Mouse (Mus musculus) heart, adult 10 weeks (tissue): Measurements from ENCODE around the gene Gm44579. TPM values are rescaled to one million over a fixed set of nuclear protein-coding genes. Genes with fewer than 3 reads are reported as not detected.

Experiments used
- polyA plus RNA-seq: library from polyadenylated mRNA; stranded (reverse); fragments of 350-450 nt; fragmentation: Illumina TruSeq; extraction: RNeasy Lipid Tissue Mini Kit (QIAGEN cat#74804); gene quantifications from one replicate; pipeline ENCODE4 v1.2.3, GENCODE M21; 2014; ENCODE audit warnings: low read depth, low replicate concordance

Gm44579 gene
- polyA plus RNA-seq, result not detected

DNA sequence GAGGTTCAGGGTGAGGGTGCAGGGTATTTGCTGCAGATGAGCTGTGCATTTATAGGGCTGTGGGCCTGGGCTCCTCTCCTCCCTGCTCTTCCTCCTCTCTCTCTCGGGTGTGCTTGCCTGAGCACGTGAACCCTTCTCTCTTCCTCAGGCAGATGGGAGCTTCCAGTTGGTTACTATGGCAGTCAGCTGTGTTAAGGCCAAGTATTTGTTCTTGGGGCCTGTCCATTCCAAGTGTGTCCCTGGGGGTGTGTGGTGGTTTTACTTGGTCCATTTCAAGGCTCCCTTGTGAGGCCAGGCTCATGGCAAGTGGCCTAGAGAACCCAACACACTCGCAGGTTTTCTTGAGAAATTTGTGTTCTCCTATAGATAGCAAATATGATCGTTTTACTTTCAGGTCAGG, at the start of gene Gm44579, which contains the start of gene Olfr287:
Gene Gm44579 (minus strand): TSS at position 101 of the 400 bp plus-strand sequence.
Gene Olfr287 (minus strand): TSS at position 180 of the 400 bp plus-strand sequence.

DNA sequence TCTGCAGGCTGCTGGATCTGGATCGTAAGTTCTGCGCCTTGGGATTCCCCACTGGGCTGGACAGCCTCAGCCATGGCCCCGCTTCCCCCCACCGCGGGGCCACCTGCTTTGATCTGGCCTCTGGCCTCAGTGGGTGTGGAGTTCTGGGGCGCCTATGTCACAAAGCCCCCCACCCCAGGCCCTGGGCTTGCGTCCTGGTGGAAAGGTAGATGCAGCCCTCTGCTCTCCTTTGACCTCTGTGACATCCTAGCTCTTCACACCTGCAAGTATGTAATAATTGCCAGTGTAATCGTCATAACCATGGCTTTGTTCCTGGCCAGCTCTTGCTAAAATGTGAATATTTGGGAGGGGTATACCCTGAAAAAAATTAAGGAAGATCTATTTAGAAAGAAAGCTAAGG, 36.4 kb upstream of the Gm44579 start, which contains the start of gene H1fnt:
Gene H1fnt (minus strand): TSS at position 101 of the 400 bp plus-strand sequence.

DNA sequence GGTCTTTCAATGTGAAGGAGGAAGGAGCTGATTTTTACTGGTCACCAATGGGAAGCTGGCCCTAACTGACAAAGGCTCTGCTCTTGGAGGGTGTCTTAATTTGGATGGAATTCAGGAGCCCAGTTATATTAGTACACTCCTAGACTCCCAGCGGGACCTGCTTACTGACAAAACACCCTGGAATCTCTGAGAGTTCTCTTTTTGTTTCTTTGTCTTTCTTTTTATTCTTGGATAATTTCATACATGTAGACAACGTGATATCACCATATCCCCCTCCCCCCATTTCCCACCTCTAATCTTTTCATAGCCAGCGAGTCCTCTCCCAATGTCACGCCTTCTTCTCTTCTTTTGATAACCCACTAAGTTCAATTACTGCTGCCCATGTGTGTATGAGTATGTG, 13.6 kb upstream of the Gm44579 start, which contains the start of gene Olfr286:
Gene Olfr286 (minus strand): TSS at position 101 of the 400 bp plus-strand sequence.

DNA sequence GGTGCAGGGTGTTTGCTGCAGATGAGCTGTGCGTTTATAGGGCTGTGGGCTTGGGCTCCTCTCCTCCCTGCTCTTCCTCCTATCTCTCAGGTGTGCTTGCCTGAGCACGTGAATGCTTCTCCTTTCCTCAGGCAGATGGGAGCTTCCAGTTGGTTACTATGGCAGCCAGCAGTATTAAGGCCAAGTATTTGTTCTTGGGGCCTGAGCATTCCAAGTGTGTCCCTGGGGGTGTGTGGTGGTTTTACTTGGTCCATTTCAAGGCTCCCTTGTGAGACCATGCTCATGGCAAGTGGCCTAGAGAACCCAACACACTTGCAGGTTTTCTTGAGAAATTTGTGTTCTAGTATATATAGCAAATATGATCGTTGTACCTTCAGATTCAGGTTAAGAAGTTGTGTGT, 25.3 kb downstream of the Gm44579 start, which contains the start of gene Olfr288:
Gene Olfr288 (minus strand): TSS at position 101 of the 400 bp plus-strand sequence.

DNA sequence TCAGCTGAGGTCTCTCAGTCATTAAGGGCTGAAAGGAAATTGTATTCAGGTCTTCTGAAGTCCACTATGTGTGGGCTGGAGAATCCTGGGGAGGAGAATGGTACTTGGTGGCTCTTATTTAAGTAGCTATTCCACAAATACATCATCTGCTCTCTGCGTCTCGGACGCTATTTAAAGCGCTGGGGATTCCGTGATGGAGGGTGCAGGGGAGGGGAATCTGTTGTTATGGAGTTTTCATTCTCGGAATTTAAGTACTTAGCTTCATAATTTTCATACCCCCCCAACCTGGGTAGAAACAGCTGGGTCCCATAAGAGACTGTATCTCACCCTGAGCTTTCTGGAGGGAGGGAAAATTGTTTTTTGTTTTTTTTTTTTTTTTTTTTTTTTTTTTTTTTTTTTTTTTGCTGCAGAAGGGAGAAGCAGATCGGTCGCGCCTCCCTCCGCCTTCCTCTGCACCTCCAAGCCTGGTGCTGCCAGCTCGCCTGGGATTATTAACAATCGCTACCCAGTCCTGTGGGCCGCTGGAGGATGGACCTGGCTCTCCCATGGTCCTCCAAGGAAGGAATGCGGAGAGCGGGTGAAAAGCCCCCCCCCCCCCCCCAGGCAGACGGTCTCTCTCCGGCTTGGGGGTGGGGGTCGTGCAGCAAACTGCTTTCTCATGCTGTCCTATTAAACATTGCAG, 53.7 kb downstream of the Gm44579 start, which contains the start of gene Ccdc184:
Gene Ccdc184 (plus strand): TSS at position 196 of the 682 bp plus-strand sequence.

DNA sequence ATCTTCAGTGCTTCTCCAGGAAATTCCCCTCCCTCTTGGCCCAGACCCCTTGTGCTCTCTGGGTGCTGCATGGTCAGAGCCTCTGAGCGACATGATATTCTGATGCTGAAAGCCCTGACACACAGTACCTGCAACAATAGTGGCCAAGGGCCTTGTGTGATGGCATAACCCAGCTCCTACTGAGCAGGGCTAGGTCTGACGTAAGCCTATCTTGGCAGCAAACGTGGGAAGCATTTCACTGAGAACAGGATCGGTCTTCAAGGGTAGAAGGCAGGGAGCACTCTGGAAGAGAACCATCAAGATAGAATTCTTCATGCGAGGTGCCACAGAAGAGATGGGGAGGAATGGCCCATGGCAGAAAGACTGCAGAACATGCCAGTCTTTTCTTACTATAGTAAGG, 55.3 kb downstream of the Gm44579 start, which contains the start of gene Asb8:
Gene Asb8 (minus strand): TSS at position 101 of the 400 bp plus-strand sequence.

Other genes starting within 250 kb of the Gm44579 start
- gene Col2a1, start 216.3 kb downstream of the Gm44579 start, polyA plus RNA-seq, result not detected
- gene Pfkm, start 128.4 kb downstream of the Gm44579 start, polyA plus RNA-seq, result 729 TPM
- gene Senp1, start 127.2 kb downstream of the Gm44579 start, polyA plus RNA-seq, result 10.9 TPM
- 96.2 TPM for gene Asb8, start 55.4 kb downstream of the Gm44579 start, polyA plus RNA-seq
- 0.42 TPM for gene Ccdc184, start 53.8 kb downstream of the Gm44579 start, polyA plus RNA-seq
- gene Olfr288, start 25.4 kb downstream of the Gm44579 start, polyA plus RNA-seq, result not detected
- gene Olfr287, start 79 bp upstream of the Gm44579 start, polyA plus RNA-seq, result not detected
- not detected for gene Olfr286, start 13.5 kb upstream of the Gm44579 start, polyA plus RNA-seq
- gene H1fnt, start 36.3 kb upstream of the Gm44579 start, polyA plus RNA-seq, result not detected
- gene Zfp641, start 75.2 kb upstream of the Gm44579 start, polyA plus RNA-seq, result 5.4 TPM
- not detected for gene Olfr285, start 96.4 kb upstream of the Gm44579 start, polyA plus RNA-seq
- not detected for gene Olfr284, start 120.0 kb upstream of the Gm44579 start, polyA plus RNA-seq
- gene Olfr283, start 160.0 kb upstream of the Gm44579 start, polyA plus RNA-seq, result not detected
- gene Olfr282, start 210.2 kb upstream of the Gm44579 start, polyA plus RNA-seq, result not detected
- gene Olfr281, start 231.6 kb upstream of the Gm44579 start, polyA plus RNA-seq, result not detected
- gene OR5BS1P, start 248.9 kb upstream of the Gm44579 start, polyA plus RNA-seq, result not detected